Mouse (Mus musculus) kidney, postnatal 10 days (tissue): Measurements from ENCODE around the gene Olfr1299.

Source experiments
- DNase-seq: peaks from one replicate; pipeline ENCODE4 v3.0.0; 2021; ENCODE audit warnings: mixed read lengths

The Olfr1299 gene

DNA sequence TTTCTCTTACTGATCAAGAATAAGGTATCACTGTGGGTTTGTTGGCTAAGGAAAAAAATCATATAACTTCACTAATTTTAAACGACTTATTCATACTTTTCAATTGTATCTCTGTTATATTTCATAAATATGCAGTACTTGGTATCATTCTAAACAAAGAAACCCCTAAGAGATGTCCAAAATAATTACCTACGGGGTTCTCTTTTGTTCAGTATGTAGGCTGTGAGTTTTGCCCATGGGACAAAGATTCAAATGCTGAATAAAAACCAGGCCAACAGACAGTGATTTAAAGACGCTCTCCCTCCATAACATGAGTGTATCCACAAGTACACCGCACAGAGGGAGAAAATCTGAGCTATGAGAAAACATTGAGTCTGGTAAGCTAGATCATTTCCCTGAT lies at the start of gene Olfr1299:
Gene Olfr1299 (plus strand): TSS at position 301 of the 400 bp plus-strand sequence.
- DNase-seq = no peak

DNA sequence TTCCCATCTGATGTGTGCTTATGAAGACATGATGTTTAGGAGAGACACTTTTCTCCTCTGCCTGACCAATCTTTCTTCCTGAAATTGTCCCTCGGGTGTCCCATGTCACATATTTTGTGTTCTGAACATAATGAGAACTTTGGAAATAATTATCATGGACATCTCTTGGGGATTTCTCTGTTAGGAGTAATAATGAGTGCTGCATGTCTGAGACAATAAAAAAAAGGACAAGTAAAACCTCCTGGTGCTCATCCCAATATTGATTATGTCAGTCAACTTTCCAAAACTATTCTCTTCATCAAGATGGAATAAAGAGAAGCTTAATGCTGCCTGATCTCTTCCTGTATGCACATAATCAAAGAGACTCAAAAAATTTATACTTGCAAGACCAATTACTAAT lies 34.8 kb upstream of the Olfr1299 start, which contains the start of gene Olfr1297:
Gene Olfr1297 (minus strand): TSS at position 101 of the 400 bp plus-strand sequence.
- DNase-seq = no peak

DNA sequence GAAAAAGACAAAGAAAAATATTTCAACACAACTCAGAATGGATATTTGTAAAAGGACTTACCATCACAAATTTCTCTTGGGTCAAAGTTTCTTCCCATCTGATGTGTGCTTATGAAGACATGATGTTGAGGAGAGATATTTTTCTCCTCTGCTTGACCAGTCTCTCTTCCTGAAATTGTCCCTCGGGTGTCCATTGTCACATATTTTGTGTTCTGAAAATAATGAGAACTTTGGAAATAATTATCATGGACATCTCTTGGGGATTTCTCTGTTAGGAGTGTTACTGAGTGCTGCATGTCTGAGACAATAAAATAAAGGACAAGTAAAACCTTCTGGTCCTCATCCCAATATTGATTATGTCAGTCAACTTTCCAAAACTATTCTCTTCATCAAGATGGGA lies 12.1 kb upstream of the Olfr1299 start, which contains the start of gene Olfr1298:
Gene Olfr1298 (minus strand): TSS at position 101 of the 400 bp plus-strand sequence.
- no peak for DNase-seq
